Mouse (Mus musculus) hindlimb bud, embryonic 11.5 days (tissue): ENCODE measurements around the gene Ccdc121.
"Not testable (repeated sequence)": the region's sequence is repeated elsewhere in the genome, so short reads cannot be mapped to it uniquely, and the experiment has no call there.

ENCODE experiments used
- DNase-seq: peaks from one replicate; pipeline ENCODE4 v3.0.0-alpha.2; 2012; ENCODE audit warnings: low read depth, low spot score; ENCODE audit errors: extremely low spot score

Gene Ccdc121

GRCm38 (mm10) chr1:181512430-181513129 is 1.3 kb upstream of the Ccdc121 start:
- DNase-seq, result no peak

GRCm38 (mm10) chr1:181510855-181511254 is 396 bp downstream of the Ccdc121 start:
- not testable (repeated sequence) for DNase-seq

- no peak for DNase-seq
These were observed 5.9 kb downstream of the Ccdc121 start for GRCm38 (mm10) chr1:181505367-181505766.

- DNase-seq, result no peak
These were observed 7.8 kb downstream of the Ccdc121 start for GRCm38 (mm10) chr1:181503471-181503870.

- no peak for DNase-seq
These were observed 26.6 kb downstream of the Ccdc121 start for GRCm38 (mm10) chr1:181484696-181485095.

GRCm38 (mm10) chr1:181476557-181476956 is 34.7 kb downstream of the Ccdc121 start:
- no peak for DNase-seq

GRCm38 (mm10) chr1:181476141-181476540 is 35.1 kb downstream of the Ccdc121 start:
- no peak for DNase-seq

- no peak for DNase-seq
These were observed 41.8 kb downstream of the Ccdc121 start for GRCm38 (mm10) chr1:181469415-181469814.

- DNase-seq, result no peak
These were observed 44.0 kb downstream of the Ccdc121 start for GRCm38 (mm10) chr1:181467321-181467670.

GRCm38 (mm10) chr1:181466601-181467320 is 44.5 kb downstream of the Ccdc121 start:
- no peak for DNase-seq

- DNase-seq, result no peak
These were observed 45.2 kb downstream of the Ccdc121 start for GRCm38 (mm10) chr1:181466040-181466439.

GRCm38 (mm10) chr1:181465027-181465426 is 46.2 kb downstream of the Ccdc121 start:
- DNase-seq, result no peak

GRCm38 (mm10) chr1:181462906-181463179 is 48.4 kb downstream of the Ccdc121 start:
- DNase-seq, result no peak

- no peak for DNase-seq
These were observed 49.0 kb downstream of the Ccdc121 start for GRCm38 (mm10) chr1:181462051-181462905.

GRCm38 (mm10) chr1:181461484-181461883 is 49.8 kb downstream of the Ccdc121 start:
- DNase-seq, result no peak

GRCm38 (mm10) chr1:181460283-181460682 is 51.0 kb downstream of the Ccdc121 start:
- no peak for DNase-seq
